Mouse (Mus musculus) splenic B cell, adult 2 months (primary cell): ENCODE measurements around the gene Rnf167.

Experiments used
- DNase-seq: peaks from one replicate; pipeline ENCODE4 v3.0.0-alpha.2; 2011; ENCODE audit warnings: low read depth, low spot score
- H3K27me3 ChIP-seq: 2 replicates; pipeline ENCODE4 v1.6.1; 2012; ENCODE audit warnings: mild to moderate bottlenecking, low read length, moderate library complexity, mixed read lengths; ENCODE audit not compliant: control insufficient read depth, poor library complexity, insufficient read depth, severe bottlenecking
- H3K36me3 ChIP-seq: 2 replicates; pipeline ENCODE4 v1.6.1; 2012; ENCODE audit warnings: mild to moderate bottlenecking, low read length, moderate library complexity, mixed read lengths; ENCODE audit not compliant: control insufficient read depth, poor library complexity, insufficient read depth, severe bottlenecking

The Rnf167 gene

GRCm38 (mm10) chr11:70646691-70647650, at the start of gene Rnf167, which contains the start of gene Slc25a11:
Gene Rnf167 (plus strand): TSS chr11:70647235.
Gene Slc25a11 (minus strand): TSS chr11:70647479.
- Histone ChIP-seq H3K36me3 (peaks cover 13% of the 10 kb centered on the region), H3K27me3 (no peaks in the 10 kb centered on the region)
- DNase-seq = peak; percentile 98

- peak; percentile 15 for DNase-seq
Observed at GRCm38 (mm10) chr11:70597301-70597700, 49.7 kb upstream of the Rnf167 start.

DNA sequence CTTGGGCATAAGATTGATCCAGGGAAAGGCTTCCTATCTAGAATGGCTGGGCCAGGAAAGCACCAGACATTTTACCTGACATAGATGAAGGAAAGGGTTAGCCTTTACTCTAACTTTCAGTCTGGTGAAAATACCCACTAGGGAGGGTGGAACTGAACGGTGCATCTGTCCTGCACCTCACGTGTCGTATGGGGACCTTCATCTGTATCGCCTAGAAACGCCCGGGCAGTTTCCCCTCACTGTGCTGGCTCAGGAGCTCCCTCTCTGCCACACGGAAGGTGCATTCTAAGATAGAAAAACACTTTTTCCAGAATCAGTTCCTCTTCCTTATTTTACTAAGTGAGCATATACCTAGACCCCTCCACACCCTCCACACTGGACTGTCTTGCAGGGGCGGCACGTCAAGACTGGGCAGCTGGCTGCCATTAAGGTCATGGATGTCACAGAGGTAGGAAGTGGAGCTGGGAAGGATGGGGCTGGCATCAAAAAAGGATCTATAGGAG, 48.5 kb upstream of the Rnf167 start:
- peak; percentile 16 for DNase-seq
- no peaks in the 10 kb centered on the region for H3K36me3 ChIP-seq
- H3K27me3 ChIP-seq = no peaks in the 10 kb centered on the region

More at GRCm38 (mm10) chr11:70597301-70597700, 49.7 kb upstream of the Rnf167 start:
- Histone ChIP-seq H3K27me3 (no peaks in the 10 kb centered on the region), H3K36me3 (no peaks in the 10 kb centered on the region)

- DNase-seq = peak; percentile 84
- Histone ChIP-seq H3K27me3 (no peaks in the 10 kb centered on the region), H3K36me3 (peaks cover 1% of the 10 kb centered on the region; the same call in 1 of the 2 replicates)
Observed at GRCm38 (mm10) chr11:70605024-70605566, 41.9 kb upstream of the Rnf167 start.

- Histone ChIP-seq H3K27me3 (no peaks in the 10 kb centered on the region), H3K36me3 (peaks cover 1% of the 10 kb centered on the region; the same call in 1 of the 2 replicates)
- DNase-seq = no peak
Observed at GRCm38 (mm10) chr11:70606717-70607116, 40.3 kb upstream of the Rnf167 start.

DNA sequence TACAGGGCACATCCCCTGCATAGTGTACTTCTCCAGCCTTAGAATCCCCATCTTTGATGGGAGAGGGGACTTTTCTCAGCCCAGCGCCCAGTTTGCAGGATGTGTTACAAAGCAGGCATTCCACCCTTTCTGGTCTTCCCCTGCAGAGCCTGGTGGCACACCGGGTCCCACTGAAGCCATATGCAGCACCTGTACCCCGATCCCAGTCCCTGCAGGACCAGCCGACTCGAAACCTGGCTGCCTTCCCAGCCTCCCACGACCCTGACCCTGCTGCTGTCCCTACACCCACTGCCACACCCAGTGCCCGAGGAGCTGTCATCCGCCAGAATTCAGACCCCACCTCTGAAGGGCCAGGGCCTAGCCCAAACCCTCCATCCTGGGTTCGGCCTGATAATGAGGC, 39.4 kb upstream of the Rnf167 start:
- DNase-seq = no peak
- Histone ChIP-seq H3K36me3 (peaks cover 1% of the 10 kb centered on the region; the same call in 1 of the 2 replicates), H3K27me3 (no peaks in the 10 kb centered on the region)

DNA sequence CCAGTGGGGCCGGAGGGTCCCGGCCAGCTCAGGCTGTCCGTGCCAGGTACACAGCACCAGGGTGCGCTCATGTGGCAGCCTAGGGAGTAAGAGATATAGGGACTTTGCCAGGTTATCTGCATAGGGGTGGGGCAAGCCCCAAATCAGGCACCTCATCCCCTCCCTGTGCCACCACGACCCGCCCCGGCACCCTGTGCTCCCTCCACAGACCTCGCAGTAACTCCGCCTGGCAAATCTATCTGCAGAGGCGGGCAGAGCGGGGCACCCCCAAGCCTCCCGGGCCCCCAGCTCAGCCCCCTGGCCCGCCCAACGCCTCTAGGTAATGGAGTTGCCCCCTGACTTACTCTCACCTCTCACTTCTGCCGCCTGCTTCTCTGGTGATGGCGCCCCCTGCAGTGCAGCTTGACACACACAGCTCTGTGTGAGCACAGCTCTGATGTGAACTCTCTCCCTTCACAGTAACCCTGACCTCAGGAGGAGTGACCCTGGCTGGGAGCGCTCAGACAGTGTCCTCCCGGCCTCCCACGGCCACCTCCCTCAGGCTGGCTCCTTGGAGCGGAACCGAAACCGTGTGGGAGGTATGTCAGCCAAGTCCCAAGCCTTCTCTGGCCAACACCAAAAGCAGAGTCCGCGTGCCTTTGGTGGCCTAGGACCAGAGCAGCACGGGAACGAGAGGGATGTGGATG, 38.5 kb upstream of the Rnf167 start:
- Histone ChIP-seq H3K36me3 (peaks cover 1% of the 10 kb centered on the region; the same call in 1 of the 2 replicates), H3K27me3 (no peaks in the 10 kb centered on the region)
- DNase-seq = peak; percentile 34

DNA sequence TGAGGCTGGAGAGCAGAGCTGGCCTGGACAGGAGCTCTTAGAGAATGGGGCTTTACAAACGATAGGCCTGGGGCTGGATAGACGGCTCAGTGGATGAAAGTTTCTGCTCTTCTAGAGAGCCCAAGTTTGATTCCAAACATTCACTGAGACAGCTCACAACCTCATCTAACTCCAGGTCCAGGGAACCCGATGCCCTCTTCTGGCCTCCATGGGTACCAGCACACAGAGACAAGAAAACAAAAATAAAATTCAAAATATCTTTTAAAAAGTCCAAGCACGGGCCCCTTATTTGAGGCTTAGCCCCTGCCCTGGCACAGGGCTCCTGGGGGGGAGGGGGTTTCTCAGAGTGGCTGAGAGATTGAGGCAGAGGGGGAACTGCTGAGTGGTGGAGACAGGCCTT, 36.3 kb upstream of the Rnf167 start:
- Histone ChIP-seq H3K27me3 (no peaks in the 10 kb centered on the region), H3K36me3 (peaks cover under 1% of the 10 kb centered on the region; the same call in 1 of the 2 replicates)
- DNase-seq = no peak

DNA sequence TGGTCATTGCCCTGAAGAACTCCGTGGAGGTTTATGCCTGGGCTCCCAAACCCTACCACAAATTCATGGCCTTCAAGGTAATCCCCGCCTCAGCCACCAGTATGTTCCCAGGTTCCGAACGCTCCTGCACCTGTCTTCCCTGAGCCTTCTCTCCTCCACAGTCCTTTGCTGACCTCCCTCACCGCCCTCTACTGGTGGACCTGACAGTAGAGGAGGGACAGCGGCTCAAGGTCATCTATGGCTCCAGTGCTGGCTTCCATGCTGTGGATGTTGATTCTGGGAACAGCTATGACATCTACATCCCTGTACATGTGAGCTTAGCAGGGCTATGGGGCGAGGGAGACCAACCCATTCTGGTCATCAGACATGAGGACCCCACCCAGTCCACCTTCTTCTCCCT, 34.5 kb upstream of the Rnf167 start:
- DNase-seq = no peak
- H3K27me3 ChIP-seq = no peaks in the 10 kb centered on the region
- H3K36me3 ChIP-seq = no peaks in the 10 kb centered on the region

GRCm38 (mm10) chr11:70615074-70615473, 32.0 kb upstream of the Rnf167 start:
- no peaks in the 10 kb centered on the region for H3K36me3 ChIP-seq
- peak; percentile 79 for DNase-seq
- no peaks in the 10 kb centered on the region for H3K27me3 ChIP-seq

DNA sequence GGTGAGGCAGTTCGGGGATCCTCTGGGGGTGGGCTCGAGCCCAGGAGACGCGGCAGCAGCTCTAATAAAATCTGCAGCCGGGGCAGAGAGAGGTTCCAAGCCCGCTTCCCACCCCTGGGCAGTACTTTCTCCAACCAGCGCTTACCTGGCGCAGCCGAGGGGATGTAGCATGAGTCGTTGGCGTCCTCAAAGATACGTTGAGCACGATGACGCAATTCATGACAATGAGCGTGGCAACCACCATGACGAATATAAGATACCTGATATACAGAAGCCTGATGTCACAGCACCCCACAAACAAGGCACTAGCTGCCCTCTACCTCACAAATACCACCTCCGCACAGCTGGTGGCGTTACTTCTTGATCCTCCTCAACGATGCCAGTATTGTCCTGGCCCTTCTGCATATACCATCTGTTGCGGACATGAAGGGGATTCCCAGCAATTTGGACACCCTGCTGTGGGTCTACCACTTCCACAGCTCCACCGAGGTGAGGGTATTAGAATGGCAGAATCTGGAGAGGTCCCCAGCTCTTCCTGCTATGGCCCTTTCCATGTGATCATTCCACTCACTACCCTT, 31.4 kb upstream of the Rnf167 start, which contains the start of gene 4930544D05Rik:
TSS of gene 4930544D05Rik (plus strand) at position 333 of the 578 bp plus-strand sequence.
- DNase-seq = peak; percentile 49
- H3K36me3 ChIP-seq = no peaks in the 10 kb centered on the region
- no peaks in the 10 kb centered on the region for H3K27me3 ChIP-seq

DNA sequence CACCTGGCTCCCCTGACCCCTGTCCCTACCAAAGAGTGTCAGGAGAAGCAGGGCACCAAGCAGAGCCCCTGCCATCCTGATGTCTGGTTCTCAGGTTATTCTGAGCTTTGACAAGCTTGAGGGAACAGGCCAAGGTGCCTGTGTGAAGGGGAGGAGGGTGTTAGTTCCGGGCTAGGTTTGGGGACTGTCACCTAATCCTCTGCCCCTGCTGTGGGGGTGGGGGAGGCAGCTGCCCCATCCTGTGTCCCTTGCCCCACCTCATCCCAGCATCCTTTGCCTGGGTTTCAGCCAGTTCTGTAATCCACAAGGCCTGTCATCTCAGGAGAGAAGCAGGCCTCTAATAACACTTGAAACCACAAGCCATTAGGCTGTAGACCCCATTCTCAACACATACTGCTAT, 27.9 kb upstream of the Rnf167 start, which contains the start of gene Chrne:
TSS of gene Chrne (minus strand) at position 116 of the 400 bp plus-strand sequence.
- DNase-seq = no peak
- Histone ChIP-seq H3K27me3 (no peaks in the 10 kb centered on the region), H3K36me3 (no peaks in the 10 kb centered on the region)

DNA sequence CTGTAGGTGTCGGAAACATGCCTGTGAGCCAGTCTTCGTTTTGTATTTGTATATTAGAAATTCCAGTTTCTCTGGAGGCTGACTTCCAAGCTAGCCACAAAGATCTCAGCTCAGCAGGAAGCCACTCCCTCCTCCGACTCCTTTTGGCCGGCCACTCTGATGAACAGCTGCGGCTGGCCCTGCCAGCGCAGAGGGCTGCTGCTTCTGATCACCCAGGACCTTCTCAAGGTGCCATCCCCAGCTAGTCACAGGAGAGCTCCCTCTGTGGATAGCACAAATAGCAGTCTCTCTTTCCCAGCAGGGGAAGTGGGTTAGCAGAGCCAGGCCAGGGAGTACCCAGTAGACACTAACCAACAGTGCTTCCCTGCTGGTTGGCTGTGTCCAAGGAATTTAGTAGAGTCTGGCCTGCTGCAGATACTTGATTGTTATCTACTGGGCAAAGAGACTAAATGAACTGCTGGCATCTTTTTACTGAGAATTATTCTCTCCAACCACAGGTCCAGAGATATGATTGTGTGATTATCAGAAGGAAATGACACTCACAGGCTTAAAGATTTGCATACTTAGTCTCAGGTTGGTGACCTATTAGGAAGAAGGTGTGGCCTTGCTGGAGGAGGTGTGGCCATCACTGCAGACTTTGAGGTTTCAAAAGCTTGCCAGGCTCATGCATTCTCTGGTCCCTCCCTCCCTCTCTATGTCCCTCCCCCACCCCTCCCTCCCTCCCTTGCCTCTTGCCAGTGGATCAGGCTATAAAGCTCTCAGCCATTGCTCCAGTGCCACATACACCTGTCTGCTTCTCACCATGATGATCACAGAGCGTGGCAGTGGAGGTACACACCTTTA, 24.8 kb upstream of the Rnf167 start:
- peak; percentile 64 for DNase-seq
- Histone ChIP-seq H3K27me3 (no peaks in the 10 kb centered on the region), H3K36me3 (no peaks in the 10 kb centered on the region)
